ENCODE assay signal across 8 mouse cellular contexts in genomic region chr13:92647695-92648094, GRCm38 (mm10). TPM values are rescaled to one million over a fixed set of nuclear protein-coding genes. Genes with fewer than 3 reads are reported as not detected.
DNase-seq lines count a peak whose midpoint lies in the region; ATAC-seq and TF ChIP-seq lines count a peak whose summit lies in the region.

No protein-coding gene starts in this region.

- no peak overlapping the region for H3K4me2 ChIP-seq in forebrain, embryonic 16.5 days (ENCODE audit: low read length)
- H3K4me2 ChIP-seq in forebrain, embryonic 13.5 days = no peak overlapping the region

- TF ChIP-seq POLR2A in cerebellum, adult 2 months (IDR thresholded peaks at IDR 0.05; ENCODE audit: borderline replicate concordance, insufficient read depth, low read length) = no peak

- H3K9me3 ChIP-seq in forebrain, embryonic 16.5 days (ENCODE audit: control insufficient read depth, low read length) = no peaks in the 10 kb centered on the region
- H3K9me3 ChIP-seq in forebrain, embryonic 13.5 days (replicated peaks) = no peaks in the 10 kb centered on the region

- 55% methylated on average over 2 of the region's 2 CpGs for WGBS in forebrain, embryonic 16.5 days
- WGBS in forebrain, embryonic 13.5 days = 75% methylated on average over 2 of the region's 2 CpGs
- 19% methylated on average over 2 of the region's 2 CpGs for WGBS in cerebellum, adult 2 months

- ATAC-seq in forebrain, embryonic 16.5 days = peak; percentile 81
- ATAC-seq in forebrain, embryonic 13.5 days = no peak

- H3K4me3 ChIP-seq in forebrain, embryonic 16.5 days (replicated peaks; ENCODE audit: low read length) = no peak overlapping the region
- no peak overlapping the region for H3K4me3 ChIP-seq in forebrain, embryonic 13.5 days
- no peak overlapping the region for H3K4me3 ChIP-seq in cerebellum, adult 2 months (replicated peaks; ENCODE audit: insufficient read depth, low read depth, low read length)

- H3K4me1 ChIP-seq in forebrain, embryonic 16.5 days (replicated peaks; ENCODE audit: control insufficient read depth, insufficient read depth, low read length) = peaks cover 2% of the 10 kb centered on the region
- H3K4me1 ChIP-seq in forebrain, embryonic 13.5 days = no peaks in the 10 kb centered on the region
- H3K4me1 ChIP-seq in cerebellum, adult 2 months (ENCODE audit: control insufficient read depth, insufficient read depth, low read length) = peaks cover 13% of the 10 kb centered on the region

- H3K27ac ChIP-seq in forebrain, embryonic 16.5 days (ENCODE audit: low read length) = no peak overlapping the region
- no peak overlapping the region for H3K27ac ChIP-seq in forebrain, embryonic 13.5 days
- no peak overlapping the region for H3K27ac ChIP-seq in cerebellum, adult 2 months (ENCODE audit: insufficient read depth, low read length)

- DNase-seq in 3T3-L1 (ENCODE audit: low read depth, low spot score) = peak; percentile 17
- DNase-seq in cerebellum, adult 2 months = peak; percentile 53 to 83
- peak; percentile 80 to 82 for DNase-seq in lung, adult 18-20 months
- no peak for DNase-seq in thymus, postnatal 4 days
- no peak for DNase-seq in right cerebral cortex, postnatal 36 days (ENCODE audit: low spot score in 2 of 2)
- no peak for DNase-seq in kidney, postnatal 14 days

- no peaks in the 10 kb centered on the region for H3K36me3 ChIP-seq in forebrain, embryonic 16.5 days (ENCODE audit: control insufficient read depth, insufficient read depth)
- no peaks in the 10 kb centered on the region for H3K36me3 ChIP-seq in forebrain, embryonic 13.5 days (ENCODE audit: poor library complexity, severe bottlenecking)

- no peak overlapping the region for H3K9ac ChIP-seq in forebrain, embryonic 16.5 days (replicated peaks; ENCODE audit: low read depth, low read length)
- no peak overlapping the region for H3K9ac ChIP-seq in forebrain, embryonic 13.5 days

- no peak for TF ChIP-seq CTCF in cerebellum, adult 2 months (IDR thresholded peaks at IDR 0.05; ENCODE audit: borderline replicate concordance, insufficient read depth, low read depth, low read length)

- no peaks in the 10 kb centered on the region for H3K27me3 ChIP-seq in forebrain, embryonic 16.5 days (replicated peaks; ENCODE audit: control insufficient read depth, insufficient read depth, low read length)
- H3K27me3 ChIP-seq in forebrain, embryonic 13.5 days = no peaks in the 10 kb centered on the region
- no peaks in the 10 kb centered on the region for H3K27me3 ChIP-seq in cerebellum, adult 2 months (ENCODE audit: control insufficient read depth, insufficient read depth, low read length)

RNA-seq across cellular contexts. Expression of gene Serinc5, which starts 36.8 kb away (rescaled TPM):
- 21.6 and 28.8 TPM in 2 replicates for polyA plus RNA-seq in forebrain, embryonic 16.5 days (2015; fragmentation: Nextera tagmentation; extraction: Ambion mirVana)
- polyA plus RNA-seq in forebrain, embryonic 13.5 days (2015; fragmentation: Nextera tagmentation; extraction: Ambion mirVana) = 11.5 and 13.3 TPM in 2 replicates
- polyA plus RNA-seq in cerebellum, adult 2 months (2012; rRNA removed) = 48.1 and 50.7 TPM in 2 replicates

Comparison
In these comparisons a context has a peak if more than half of its experiments do, and no peak if none do; other contexts are left out.
1. DNase-seq: peak in 3T3-L1 (single experiment), cerebellum, adult 2 months (2 of 2) and lung, adult 18-20 months (2 of 2); none in thymus, postnatal 4 days (single experiment), right cerebral cortex, postnatal 36 days (0 of 2) and kidney, postnatal 14 days (single experiment).